Mouse (Mus musculus) retina, embryonic 14.5 days (tissue): Measurements from ENCODE around the gene Fam192a.

ENCODE experiments used
- DNase-seq: peaks from one replicate; pipeline ENCODE4 v3.0.0-alpha.2; 2015; ENCODE audit warnings: low spot score

Fam192a gene

DNA sequence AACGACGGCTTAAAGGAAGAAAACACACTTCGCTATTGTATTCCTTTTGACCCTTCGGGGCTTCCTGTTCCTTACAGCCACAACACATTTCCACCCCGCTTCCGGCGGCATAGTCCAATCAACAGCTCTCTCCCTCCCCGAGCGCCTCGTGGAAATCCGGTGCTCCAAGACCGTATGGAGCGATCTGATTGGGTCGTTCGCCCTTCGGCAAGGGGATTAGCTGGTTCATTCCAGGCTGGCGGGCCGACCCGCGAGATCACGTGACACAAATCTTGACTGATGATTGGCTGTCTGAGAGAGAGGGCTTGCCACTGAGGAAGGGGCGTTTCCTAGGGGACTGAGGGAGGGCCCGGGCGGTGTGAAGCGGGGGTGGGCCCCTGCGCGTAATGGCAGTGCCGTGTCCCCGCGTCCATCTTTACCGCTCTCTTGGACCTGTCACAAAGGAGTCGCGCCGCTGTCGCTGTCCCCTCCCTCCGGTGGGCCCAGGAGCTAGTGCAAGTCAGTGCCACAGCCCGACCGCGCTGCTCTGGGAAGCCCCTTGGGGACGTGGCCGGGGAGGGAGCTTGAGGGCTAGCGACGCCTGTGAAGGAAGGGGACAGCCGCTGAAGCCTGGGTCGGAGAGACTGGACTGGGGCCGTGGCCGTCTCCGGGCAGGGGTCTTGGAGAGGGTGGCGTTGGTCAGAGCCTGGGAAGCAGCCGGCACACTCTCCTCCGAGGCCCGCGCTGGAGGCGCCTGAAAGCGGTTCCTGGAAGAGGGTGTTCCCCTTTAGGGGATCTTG, at the start of gene Fam192a, which contains the start of gene Rspry1:
Fam192a (minus strand) TSS at position 391 of the 779 bp plus-strand sequence.
Rspry1 (plus strand) TSS at position 331 of the 779 bp plus-strand sequence.
- peak; percentile 100 for DNase-seq

DNA sequence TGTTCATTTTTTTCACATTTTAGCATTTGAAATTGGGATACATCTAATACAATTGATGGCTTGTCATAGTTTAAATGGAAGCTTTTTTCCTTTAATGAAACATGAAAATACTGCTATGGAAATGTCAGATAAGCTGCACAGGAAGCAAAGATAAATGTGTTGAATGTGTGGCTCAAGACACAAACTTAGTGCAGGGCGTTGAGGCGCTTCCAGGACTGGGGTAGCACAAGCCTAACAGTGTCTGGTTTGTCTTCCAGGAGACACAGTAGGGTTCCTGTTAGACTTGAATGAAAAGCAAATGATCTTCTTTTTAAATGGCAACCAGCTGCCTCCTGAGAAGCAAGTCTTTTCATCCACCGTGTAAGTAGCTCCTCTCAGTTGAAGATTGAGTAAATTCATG, 47.7 kb upstream of the Fam192a start:
- no peak for DNase-seq

DNA sequence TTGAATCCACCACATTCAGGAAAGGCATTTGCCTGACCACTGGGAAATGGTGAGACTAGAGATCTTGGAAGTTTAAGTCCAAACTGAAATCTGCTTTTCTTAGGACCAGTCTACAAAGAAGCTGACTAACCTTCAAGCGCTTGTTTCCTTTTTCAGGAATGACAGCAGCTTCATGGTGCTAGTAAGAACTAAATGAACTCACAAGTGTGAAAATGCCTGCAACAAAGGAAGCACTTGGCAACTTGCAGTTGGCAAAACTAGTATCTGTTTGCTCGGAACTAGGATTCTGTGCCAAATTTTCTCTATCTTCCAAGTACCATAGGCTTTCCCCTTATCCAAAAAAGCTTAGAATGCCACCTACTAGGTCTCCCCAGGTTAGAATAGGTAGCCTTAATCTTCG, 44.4 kb upstream of the Fam192a start:
- DNase-seq, result no peak

DNA sequence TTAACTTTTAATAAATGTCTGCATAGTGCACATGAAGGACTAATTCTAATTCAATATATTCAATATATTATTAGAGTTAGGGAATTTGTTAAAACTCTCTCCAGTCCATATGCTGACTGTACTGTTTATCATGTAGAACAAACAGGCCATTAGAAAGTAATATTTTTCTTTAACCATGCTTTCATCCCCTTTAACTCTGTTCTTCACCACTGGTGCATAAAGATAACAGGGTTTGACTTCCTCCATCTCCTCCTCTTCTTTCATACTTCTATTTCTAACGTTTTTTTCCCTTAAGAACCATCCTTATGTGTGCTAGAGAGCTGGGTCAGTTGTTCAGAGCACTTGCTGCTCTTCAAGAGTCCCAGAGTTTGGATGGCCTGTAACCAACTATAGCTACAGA, 43.4 kb upstream of the Fam192a start:
- DNase-seq, result no peak

DNA sequence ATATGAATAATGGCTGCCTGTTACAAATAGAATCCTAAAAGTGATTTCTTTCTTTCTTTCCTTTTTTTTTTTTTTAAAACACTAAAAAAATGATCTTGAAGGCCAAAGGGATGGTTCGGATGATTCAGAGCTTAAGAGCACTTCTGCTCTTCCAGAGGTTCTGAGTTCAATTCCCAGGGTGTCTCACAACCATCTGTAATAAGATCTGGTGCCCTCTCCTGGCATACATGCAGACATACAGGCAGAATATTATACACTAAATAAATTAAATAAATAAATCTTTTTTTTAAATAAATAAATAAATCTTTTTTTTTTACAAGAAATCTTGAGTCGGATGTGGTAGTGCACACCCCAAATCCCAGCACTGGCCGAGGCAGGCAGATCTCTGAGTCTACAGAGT, 40.1 kb upstream of the Fam192a start:
- no peak for DNase-seq

DNA sequence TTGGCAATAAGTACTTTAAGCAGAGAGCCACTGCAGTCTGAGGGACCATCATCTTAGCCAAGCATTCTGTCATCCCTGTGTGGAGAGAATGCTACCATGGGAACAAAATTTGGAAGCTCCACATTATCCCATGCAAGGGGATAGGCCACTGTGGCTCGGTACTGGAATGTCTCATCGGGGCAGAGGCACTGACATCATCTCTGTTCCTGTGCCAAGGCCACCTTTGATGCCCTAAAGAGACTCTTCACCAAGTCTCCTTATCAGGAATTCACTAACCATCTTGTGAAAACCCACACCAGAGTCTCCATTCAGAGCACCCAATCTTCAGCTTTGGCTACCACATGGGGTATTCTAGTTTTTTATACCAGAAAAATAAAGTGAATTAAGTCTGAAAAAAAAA, 39.4 kb upstream of the Fam192a start:
- no peak for DNase-seq

DNA sequence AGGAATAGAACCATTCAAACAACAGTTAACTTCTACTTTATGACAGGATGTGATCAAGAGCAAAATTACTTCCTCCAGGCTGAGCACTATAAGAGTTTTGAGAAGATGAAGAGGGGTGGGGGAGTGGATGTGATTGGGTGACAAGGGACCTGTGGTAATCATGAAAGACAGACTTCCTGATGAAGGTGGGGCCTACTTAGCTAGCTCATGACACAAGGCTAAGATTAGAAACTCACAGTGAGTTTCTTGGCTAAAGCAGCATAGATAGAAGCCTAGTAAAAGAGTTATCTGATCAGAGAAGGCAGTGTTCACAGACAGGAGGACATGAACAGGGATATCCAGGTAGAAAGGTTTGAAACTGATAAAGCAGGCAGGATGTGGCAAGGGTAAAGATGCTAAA, 32.4 kb upstream of the Fam192a start:
- no peak for DNase-seq

DNA sequence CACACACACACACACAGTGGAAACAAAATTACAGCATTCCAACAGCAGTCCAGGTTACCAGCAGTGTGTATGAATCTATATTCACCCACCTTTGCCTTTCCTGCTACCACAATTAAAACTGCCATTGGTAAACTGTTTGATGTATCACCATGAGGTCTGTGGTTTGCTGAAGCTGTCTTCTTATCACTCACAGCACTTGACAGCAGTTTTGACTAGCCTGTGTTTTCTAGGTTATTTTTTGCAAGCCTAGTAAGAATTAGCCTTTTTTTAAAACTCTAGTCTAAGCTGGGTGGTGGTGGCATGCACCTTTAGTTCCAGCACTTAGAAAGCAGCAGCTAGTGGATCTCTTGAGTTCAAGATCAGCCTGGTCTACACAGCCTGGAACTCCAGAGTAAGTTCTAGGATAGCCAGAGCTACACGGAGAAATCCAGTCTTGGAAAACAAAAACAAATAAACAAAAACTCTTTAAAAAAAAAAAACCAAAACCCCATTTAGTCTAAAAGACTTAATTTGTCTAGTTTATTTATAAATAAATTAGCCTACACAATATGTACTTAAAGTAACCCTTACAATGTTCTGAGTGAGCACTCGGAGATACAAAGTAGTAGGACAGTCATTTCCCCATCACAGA, 31.9 kb upstream of the Fam192a start:
- DNase-seq, result no peak

DNA sequence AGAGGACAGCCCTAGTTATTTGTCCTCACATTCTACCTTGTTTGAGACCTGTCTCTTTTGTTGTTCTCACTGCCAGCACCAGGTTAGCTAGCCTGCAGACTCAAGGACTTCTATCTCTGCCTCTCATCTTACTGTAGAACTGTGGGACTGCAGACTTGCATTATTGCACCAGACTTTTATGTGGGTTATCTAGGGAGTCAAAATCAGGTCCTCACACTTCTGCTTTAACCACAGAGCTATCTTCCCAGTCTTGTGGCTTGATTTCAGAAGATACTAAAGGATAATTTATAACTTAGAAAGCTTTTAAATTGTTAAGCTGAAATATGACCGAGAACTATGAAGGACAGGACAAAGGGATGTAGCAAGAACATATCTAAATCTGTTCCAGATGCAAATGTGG, 23.1 kb upstream of the Fam192a start:
- DNase-seq, result no peak

DNA sequence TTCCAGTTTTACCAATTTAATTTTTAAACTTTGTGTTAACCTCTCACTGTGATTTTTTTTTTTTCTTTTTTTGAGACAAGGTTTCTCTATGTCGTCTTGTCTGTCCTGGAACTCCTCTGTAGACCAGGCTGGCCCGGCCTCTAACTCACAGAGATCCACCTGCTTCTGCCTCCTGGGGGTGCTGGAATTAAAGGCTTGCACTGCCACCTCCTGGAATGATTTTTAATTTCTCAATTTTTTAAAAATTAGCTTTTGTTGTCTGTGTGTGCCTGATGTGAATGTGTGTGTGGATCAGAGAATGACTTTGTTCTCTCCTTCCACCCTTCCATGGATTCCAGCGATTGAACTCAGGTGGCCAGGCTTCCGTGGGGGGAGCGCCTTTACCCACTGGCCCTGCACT, 5.3 kb upstream of the Fam192a start:
- no peak for DNase-seq

DNA sequence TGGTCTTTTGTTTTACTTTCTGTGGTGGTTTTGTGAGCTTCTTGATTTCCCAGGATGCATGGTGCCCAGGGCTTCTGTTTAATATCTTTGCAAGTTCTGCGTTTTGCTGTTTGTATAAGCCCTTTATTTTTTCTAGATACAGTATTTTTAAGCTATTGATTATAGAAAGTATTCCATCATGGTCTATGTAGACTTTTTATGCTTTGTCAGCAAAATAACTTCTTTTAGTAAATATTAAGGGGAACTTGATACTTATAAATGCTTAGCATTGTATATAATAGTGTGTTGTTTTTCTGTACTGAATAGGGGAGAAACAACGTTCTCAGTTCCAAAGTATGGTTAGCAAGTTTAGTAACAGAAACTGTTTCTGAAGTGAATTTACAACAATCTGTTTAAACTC, 2.2 kb upstream of the Fam192a start:
- no peak for DNase-seq

DNA sequence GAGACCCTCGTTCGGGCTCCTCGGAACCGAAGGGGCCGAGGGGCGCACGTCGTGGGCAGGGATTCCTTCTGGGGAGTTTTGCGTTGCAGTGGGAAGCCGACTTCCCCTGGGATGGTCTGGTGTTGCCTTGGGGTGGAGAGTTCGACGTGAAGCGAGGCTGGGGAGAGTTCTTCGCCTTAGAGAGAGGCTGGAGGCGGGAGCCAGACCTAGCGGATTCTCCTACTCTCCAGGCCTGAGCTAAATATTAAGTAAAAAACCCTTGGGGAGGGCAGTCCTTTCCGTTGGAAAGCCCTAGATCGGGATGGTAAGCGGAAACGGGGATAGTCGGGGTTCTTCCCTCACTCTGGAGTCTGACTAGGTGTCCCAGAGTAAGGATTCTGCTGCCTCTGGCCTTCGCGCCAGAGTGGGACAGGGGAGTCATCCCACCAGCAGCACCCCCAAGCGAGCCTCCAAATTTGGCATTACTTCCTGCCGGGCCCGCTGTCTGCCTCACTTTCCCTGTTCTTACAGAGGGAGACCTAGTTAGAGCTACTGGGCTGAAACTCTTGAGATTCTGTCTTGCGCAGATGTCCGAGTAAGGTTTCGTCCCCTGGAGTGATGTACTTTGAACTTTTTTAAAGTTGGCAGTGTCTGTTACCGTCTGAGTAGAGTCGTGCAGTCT, 804 bp upstream of the Fam192a start:
- DNase-seq, result peak; percentile 51

DNA sequence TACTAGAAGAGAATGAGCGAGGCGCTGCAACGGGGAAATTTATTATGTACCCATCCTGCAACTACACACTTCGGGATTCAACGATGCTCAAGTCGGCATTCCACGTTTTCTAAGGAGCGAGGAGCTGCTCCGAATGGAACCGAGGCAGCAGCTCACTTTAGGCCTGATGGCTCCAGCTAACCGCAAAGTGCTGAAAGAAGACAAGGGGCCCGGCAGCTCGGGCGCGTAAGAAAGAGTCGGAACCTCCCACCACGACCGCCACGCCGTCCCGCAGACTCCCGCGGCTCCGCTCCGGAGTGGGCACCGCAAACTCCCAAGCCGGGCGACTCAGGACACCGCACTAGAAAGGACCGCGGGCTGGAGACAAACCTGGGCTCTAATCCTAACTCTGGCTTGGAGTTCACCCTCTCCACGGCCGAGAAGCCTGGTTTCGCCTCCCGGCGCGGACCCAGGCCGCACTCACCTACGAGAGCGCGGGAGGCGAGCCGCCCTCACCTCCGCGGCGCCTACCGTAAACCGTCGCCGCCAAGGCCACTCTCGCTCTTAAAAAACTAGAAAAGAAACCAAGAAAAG, 677 bp downstream of the Fam192a start:
- DNase-seq, result no peak

DNA sequence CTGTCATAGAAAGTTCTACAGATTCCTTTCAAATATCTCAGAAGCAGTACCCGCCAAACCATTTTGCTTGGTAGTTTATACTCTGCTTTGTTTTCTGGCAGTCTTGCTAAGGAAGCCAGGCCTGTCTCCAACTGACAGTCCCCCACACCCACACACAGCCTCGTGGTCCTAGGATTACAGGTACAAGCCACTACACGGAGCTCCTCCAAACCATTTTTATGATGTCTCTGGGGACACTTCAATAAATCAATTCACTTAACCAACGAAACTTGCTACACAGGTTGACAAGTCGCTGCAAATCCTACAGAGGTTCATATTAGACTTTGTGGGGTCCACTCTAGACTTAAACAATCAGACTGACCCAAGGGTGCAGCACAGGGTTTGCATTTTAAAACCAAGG, 1.3 kb downstream of the Fam192a start:
- no peak for DNase-seq

DNA sequence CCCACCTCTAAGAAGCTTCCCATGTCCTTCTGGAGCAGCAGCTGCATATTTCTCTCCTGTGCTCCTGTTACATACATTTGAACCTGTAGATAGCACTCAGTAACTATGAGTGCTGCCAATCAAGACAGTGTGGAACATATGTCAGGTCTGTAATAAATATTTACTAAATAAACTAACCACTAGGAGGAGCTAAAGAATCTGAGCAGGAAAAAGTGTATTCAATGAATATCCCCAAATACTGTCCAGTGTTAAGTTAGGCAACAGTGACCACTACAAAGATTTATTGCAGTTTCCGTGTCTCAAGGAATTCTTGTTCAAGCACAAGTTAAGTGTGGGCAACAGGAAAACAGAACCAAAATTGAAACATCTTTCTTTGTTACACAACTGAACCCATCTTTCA, 7.6 kb downstream of the Fam192a start:
- DNase-seq, result peak; percentile 62

DNA sequence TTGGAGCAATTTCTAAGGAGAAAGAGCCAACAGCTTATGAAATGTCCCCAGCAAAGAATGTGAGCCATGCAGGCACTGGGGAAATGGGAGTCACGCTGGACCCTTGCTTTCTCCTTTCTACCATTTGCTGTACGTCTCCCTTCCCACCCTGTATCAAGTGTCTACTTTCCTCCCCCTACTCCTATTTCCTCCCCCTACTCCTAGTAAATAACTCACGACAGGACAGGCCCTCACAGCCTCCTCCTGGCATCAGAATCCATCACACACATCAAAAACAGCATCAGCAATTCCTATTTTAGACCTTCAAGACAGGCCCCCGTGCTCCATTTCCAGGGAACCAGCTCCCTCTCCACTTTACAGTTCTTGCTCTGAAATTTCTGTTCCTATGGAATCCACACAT, 10.1 kb downstream of the Fam192a start:
- no peak for DNase-seq

DNA sequence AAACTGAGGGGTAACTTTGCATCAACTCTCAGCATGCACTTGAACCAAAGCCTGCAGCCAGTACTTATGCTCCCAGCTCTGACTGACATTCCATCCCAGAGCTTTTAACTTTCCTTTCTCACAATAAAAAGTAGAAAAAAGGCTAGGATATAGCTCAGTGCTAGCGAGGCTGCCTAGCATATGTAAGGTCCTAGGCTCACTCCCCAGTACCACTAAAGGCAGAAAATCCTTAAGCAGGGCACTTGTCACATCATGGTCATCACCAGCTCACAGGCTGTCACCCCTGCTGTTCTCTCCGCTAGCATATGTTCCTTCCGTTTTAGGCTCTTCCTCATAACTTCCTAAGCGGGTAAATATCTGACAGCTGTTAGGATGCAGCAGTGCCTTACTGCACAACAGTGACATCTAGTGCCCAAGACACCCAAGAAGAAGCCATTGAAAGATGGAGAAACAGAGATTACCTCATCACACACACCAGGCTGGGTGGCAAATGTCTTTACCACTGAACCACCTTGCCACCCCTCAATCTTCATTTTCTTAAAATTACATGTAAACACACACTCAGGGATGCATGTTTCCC, 17.5 kb downstream of the Fam192a start:
- DNase-seq, result peak; percentile 78

DNA sequence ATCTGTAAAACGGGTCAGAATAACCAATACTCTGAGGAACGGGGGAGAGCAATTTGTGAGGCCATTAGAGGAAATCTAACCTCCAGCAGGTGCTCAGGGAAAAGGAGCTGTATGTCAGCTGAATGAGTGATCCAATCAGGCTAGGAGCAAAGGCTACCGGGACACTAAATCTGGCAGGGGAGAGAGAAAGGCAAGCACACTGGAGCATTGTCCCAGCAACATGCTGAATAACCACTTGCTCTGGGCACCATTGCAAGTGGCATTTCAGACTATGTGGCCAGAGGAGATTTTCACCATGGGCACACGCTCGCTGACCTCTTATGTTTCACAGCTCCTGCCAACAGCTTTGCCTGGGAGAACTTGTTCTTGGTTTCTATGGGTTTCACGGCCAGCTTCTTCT, 19.2 kb downstream of the Fam192a start:
- no peak for DNase-seq

DNA sequence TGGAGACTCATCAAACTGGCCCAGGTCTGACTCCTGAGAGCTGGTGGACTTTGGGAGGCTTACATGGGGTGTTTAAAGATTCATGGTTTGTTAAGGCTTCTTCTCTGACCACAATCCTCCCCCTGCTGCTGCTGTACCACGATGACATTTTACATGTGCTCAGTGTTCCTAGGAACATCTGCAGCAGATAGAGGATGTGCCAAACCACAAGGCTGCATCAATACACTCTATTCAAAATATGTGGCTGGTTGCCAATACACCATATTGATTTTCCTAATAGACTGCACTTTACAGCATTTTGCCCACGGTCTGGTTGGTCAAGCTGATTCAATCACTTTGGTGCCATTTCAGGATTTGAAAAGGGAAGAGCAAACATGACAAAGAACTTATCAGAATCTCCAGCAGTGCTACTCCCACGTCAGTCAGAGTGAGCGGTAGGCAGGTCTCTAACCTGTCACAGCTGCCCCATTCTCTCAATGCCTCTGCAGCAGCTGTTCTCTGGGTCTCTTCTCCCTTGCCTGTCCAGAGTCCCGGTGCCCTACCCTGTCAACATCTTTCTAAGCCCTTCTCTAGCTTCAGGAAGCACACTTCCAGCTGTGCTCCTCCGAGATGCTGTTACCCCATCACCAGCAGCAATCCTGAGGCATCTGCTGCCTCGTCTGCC, 19.8 kb downstream of the Fam192a start:
- no peak for DNase-seq

DNA sequence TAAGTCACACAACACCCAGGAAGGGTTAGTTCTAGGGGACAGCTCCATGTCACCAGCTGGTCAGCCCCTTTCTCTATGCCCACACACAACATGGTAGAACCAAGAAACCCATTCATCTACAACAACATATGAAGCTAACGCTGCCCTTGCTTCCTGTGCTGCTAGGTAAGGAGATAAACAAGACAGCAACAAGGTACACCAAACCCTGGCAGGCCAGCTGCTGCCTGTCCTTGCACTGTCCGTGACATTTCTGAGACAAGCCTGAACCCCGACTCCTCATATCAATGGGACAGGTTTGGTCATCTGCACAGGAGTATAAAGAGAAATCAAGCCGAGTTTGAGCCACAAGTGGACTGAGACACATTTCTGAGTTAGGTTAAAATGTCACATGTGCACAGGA, 26.6 kb downstream of the Fam192a start:
- no peak for DNase-seq

DNA sequence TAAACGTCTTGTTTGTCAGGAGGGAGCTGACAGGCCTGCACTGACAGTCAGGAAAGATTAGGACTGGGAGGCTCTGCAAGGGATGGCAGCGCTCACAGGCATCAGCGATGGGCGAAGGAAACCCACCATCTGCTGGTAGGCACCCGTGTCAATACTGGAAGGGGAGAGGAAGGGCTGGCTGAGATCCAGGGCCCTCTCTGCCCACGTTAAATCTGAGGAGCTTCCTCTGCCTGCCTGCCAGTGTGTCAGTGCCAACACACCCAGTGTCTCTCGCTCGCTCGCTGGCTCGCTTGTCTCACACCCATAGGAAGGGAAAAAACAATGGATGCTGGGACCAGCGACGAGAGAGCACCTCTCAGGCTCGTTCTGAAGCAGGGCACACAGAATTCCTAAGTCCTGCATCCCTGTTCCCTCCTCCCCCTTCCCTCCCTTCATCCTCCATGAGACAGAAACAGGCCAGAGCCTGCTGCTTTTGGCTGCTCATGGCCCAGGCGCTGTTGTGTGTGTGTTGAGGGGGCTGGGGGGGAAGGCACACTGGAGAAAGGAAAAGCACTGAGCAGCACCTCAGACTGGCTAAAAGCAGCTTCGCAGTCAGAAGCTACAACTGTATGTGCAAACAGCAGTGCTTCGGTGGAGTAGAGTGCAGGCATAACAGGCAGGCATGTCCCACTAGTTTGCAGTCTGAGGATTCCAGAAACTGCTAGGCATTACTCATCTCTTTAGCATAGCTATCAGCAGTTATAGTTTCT, 27.5 kb downstream of the Fam192a start:
- DNase-seq, result no peak
